Mouse (Mus musculus): ENCODE results near the gene Fgf7.

DNA sequence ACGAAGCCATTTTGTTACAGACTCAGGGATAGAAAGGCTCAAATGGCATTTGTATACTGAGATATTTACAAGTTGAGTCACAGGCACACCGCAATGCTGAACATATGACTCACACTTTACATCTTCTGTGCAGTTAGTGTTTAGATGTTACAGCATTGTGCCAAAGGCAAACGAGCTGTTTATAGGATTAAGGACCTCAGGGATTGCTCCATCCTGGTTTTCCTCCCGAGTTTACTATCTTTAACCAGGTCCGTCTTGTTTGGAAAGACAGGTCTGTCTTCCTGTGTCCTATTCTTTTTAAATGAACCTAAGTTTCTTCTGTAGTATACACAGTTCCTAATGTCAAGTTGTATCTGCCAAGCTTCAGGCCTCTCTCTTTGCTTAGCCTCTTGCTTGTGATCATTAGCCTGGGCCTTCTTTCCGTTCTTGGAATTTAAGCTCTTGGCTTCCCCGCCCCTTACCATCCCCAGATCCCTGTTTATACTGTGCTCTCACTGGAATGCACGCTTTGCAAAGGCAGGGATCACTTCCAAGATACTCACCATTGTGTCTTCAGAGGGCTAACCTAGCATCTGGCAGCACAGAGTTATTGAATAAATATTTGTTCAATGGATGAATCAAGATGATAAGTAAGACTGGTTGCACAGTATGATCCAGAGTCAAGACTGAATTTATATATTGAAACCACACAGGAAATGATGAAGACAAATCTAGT, 3.1 kb upstream of the Fgf7 start:
- TF ChIP-seq CTCF (IDR thresholded peaks at IDR 0.05; ENCODE audit: extremely low read depth, insufficient read depth, insufficient read length, insufficient replicate concordance) = no peak
- no peak for TF ChIP-seq POLR2A (IDR thresholded peaks at IDR 0.05; ENCODE audit: low read depth, low read length)

All from spleen, adult 2 months (tissue).